Mouse (Mus musculus) hindbrain, embryonic 14.5 days (tissue): ENCODE measurements around the gene Entpd7. TPM values are rescaled to one million over a fixed set of nuclear protein-coding genes. Genes with fewer than 3 reads are reported as not detected.

Experiments
- ATAC-seq: fragments of 200-750 bp; cut with Nextera tagmentation; 2 replicates; pipeline ENCODE4 v1.8.0; 2017; ENCODE audit warnings: moderate number of reproducible peaks, mild to moderate bottlenecking, moderate TSS enrichment, moderate library complexity; ENCODE audit not compliant: low FRiP score
- DNase-seq: peaks from one replicate; pipeline ENCODE4 v3.0.0-alpha.2; 2015; ENCODE audit warnings: low spot score
- H3K27ac ChIP-seq: fragments of 300-500 bp; sonication (generic); 2 replicates; pipeline ENCODE4 v1.5.1; 2014; ENCODE audit warnings: mild to moderate bottlenecking, moderate library complexity
- H3K27me3 ChIP-seq: fragments of 300-500 bp; sonication (generic); 2 replicates; pipeline ENCODE4 v1.6.1; 2014; ENCODE audit warnings: mild to moderate bottlenecking, low read length, mixed read lengths; ENCODE audit not compliant: control insufficient read depth, insufficient read depth
- H3K36me3 ChIP-seq: fragments of 300-500 bp; sonication (generic); replicated peaks from 2 replicates; pipeline ENCODE4 v1.6.1; 2014; ENCODE audit not compliant: control insufficient read depth, insufficient read depth
- H3K4me1 ChIP-seq: fragments of 300-500 bp; sonication (generic); replicated peaks from 2 replicates; pipeline ENCODE4 v1.6.1; 2014; ENCODE audit warnings: antibody characterized with exemption, low read length, mixed read lengths; ENCODE audit not compliant: control insufficient read depth, insufficient read depth
- H3K4me2 ChIP-seq: fragments of 300-500 bp; sonication (generic); replicated peaks from 2 replicates; pipeline ENCODE4 v1.6.1; 2014; ENCODE audit warnings: mild to moderate bottlenecking, moderate library complexity
- H3K4me3 ChIP-seq: fragments of 300-500 bp; sonication (generic); replicated peaks from 2 replicates; pipeline ENCODE4 v1.5.1; 2014; ENCODE audit warnings: mild to moderate bottlenecking, low read length
- H3K9ac ChIP-seq: fragments of 300-500 bp; sonication (generic); 2 replicates; pipeline ENCODE4 v1.6.1; 2014
- H3K9me3 ChIP-seq: fragments of 300-500 bp; sonication (generic); 2 replicates; pipeline ENCODE4 v1.6.1; 2016; ENCODE audit warnings: low read length; ENCODE audit not compliant: control insufficient read depth
- WGBS: fragments of 180-500 bp; shearing (Covaris S2); extraction: QIAGEN DNeasy Blood & Tissue Kit; methylation state at CpG from one replicate; pipeline ENCODE4 v1.1.7; 2014; 5-methylcytosine and 5-hydroxymethylcytosine counted together
- polyA plus RNA-seq: library from polyadenylated mRNA; unstranded; fragments of >200 nt; fragmentation: Nextera tagmentation; extraction: Ambion mirVana; gene quantifications from 2 replicates; pipeline ENCODE4 v1.2.1, GENCODE M21; 2014

Entpd7 gene
- polyA plus RNA-seq, 1 experiment from 2014 or later = 11.9 TPM

GRCm38 (mm10) chr19:43671054-43671453 lies 18.4 kb upstream of the Entpd7 start:
- ATAC-seq = no peak
- Histone ChIP-seq H3K9me3 (no peaks in the 10 kb centered on the region), H3K27me3 (no peaks in the 10 kb centered on the region), H3K4me3 (no peak overlapping the region), H3K27ac (no peak overlapping the region), H3K36me3 (no peaks in the 10 kb centered on the region), H3K4me2 (no peak overlapping the region), H3K9ac (no peak overlapping the region), H3K4me1 (peaks cover 14% of the 10 kb centered on the region)
- no peak for DNase-seq
- WGBS = 89% methylated on average over 7 of the region's 7 CpGs

DNA sequence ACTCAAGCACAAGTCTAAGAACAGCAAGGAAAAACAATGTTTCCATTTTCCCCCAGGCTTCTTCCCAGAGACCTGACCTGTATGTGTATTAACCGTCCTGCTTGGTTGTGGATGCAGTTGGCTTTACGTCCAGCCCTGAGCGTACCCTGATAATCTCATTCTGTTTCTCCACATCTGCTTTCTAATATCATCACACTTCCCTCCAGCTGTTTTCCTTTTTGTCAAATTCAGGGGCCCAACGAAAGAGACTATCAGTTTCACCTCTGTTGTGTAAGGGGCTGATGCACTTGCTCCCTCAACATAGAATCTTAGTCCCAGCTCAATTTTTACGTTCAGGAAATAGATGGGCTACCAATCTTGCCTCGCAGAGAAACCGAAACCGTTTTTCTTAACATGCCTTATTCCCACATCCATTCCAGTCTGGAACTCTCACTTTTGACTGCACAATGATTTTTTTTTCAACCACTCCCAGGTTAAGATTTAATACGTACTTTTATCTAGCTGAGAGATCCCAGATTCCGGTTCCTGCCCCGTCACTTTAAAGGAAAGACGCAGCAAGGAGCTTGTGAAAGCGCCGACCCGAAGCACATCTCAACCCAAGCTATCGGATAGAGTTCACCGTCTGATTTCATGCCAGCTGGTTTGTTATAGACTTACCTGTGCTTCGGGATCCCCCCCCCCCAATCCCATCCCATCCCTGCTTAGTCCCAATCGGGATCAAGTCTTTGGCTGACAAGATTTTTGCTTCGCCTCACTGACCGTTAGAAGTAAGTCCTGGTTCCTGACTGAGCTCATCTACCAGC lies 15.8 kb upstream of the Entpd7 start:
- H3K27ac ChIP-seq = no peak overlapping the region
- H3K4me2 ChIP-seq = peak overlapping the region; percentile 57
- H3K36me3 ChIP-seq = no peaks in the 10 kb centered on the region
- no peaks in the 10 kb centered on the region for H3K9me3 ChIP-seq
- no peaks in the 10 kb centered on the region for H3K27me3 ChIP-seq
- ATAC-seq = no peak
- peak overlapping the region; percentile 97 for H3K4me3 ChIP-seq
- 11% methylated on average over 21 of the region's 21 CpGs for WGBS
- DNase-seq = no peak
- peaks cover 20% of the 10 kb centered on the region for H3K4me1 ChIP-seq
- peak overlapping the region; percentile 87 for H3K9ac ChIP-seq

GRCm38 (mm10) chr19:43674316-43674689 lies 15.2 kb upstream of the Entpd7 start:
- WGBS = 1% methylated on average over 27 of the region's 29 CpGs
- H3K27me3 ChIP-seq = no peaks in the 10 kb centered on the region
- H3K27ac ChIP-seq = peak overlapping the region; percentile 83
- H3K4me2 ChIP-seq = peak overlapping the region; percentile 57
- no peaks in the 10 kb centered on the region for H3K9me3 ChIP-seq
- H3K4me1 ChIP-seq = peaks cover 20% of the 10 kb centered on the region
- ATAC-seq (peak; percentile 3; the same call in 1 of the 2 replicates), DNase-seq (no peak)
- peak overlapping the region; percentile 97 for H3K4me3 ChIP-seq
- no peaks in the 10 kb centered on the region for H3K36me3 ChIP-seq
- peak overlapping the region; percentile 87 for H3K9ac ChIP-seq

DNA sequence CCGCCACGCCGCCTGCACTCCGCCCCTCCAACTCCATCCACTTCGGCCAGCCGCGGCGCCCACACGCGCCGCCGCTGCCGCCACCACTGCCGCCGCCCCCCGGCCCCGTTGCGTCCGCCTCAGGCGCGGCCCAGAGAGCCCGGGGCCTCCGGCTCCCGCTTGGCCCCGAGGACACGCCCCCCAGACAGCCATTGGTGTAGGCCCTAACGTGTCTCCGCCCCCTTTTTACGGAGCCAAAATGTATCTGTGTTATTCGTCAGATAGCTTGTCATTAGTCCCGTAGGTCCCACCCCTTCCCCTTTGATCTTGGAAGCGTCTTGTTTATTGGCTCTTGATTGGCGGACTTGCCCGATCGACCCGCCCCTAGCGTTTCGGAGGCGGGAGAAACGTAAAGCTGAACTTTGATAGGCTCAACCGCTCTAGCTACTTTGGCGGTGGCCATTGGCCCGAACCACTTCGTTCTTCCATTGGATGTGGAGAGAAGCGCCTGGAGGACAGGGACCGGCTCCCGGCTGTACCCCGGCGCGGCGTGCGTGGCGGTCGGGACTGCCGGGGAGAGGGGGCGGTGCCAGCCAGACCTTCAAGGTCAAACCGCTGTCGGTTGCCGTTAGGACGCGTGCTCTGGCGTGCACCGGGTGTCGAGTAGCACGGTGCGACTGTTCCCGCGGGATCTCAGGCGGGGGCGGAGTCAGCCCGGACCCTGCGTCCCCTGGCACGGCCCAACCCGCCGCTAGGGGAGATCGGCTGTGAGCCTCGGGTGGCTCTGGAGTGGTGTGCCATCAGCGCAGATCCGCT lies 14.5 kb upstream of the Entpd7 start, which contains the start of gene Slc25a28:
Slc25a28 (minus strand) TSS at position 152 of the 795 bp plus-strand sequence.
- WGBS = under 1% methylated on average over 76 of the region's 79 CpGs
- Histone ChIP-seq H3K9ac (peak within 1 kb of the TSS; percentile 87), H3K4me2 (peak within 1 kb of the TSS; percentile 83), H3K4me3 (peak within 1 kb of the TSS; percentile 97), H3K9me3 (no peaks in the 10 kb centered on the region), H3K27me3 (no peaks in the 10 kb centered on the region), H3K36me3 (no peaks in the 10 kb centered on the region), H3K4me1 (peaks cover 20% of the 10 kb centered on the region), H3K27ac (peak within 1 kb of the TSS; percentile 92)
- ATAC-seq = peak; percentile 98
- DNase-seq = peak; percentile 98

GRCm38 (mm10) chr19:43675525-43676400 lies 13.7 kb upstream of the Entpd7 start:
- Histone ChIP-seq H3K36me3 (no peaks in the 10 kb centered on the region), H3K9me3 (no peaks in the 10 kb centered on the region), H3K4me3 (peak overlapping the region; percentile 97), H3K27me3 (no peaks in the 10 kb centered on the region), H3K4me2 (peak overlapping the region; percentile 83), H3K9ac (peak overlapping the region; percentile 58), H3K4me1 (peaks cover 20% of the 10 kb centered on the region), H3K27ac (peak overlapping the region; percentile 92)
- ATAC-seq (no peak), DNase-seq (peak; percentile 36)
- WGBS = 2% methylated on average over 43 of the region's 43 CpGs

DNA sequence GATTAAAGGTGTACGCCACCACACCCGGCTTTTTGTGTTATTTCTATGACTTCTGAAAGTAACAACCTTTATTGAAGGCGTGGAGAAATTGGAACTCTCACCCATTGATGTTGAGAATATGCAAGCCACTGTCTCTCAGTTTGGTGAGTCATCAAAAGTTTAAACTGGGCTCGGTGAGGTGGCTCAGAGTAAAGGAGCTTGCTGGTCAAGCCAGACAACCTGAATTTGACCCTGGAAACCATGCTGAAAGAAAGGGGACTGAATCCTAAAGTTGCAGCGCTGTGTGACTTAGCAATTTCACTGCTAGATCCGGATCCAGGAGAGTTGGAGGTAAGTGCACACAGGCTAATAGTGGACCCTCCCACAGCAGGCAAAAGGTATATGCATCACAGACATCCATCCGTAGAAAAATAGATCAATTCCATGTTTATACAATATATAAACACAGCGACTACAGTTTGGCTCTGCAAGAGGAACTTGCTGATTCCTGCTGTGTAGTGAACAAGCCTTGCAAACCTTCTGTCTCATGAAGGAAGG lies 10.9 kb upstream of the Entpd7 start:
- no peak overlapping the region for H3K4me2 ChIP-seq
- no peaks in the 10 kb centered on the region for H3K9me3 ChIP-seq
- no peak for ATAC-seq
- DNase-seq = no peak
- no peaks in the 10 kb centered on the region for H3K27me3 ChIP-seq
- WGBS = 84% methylated on average over 8 of the region's 8 CpGs
- peaks cover 14% of the 10 kb centered on the region for H3K4me1 ChIP-seq
- H3K9ac ChIP-seq = no peak overlapping the region
- H3K4me3 ChIP-seq = no peak overlapping the region
- H3K27ac ChIP-seq = no peak overlapping the region
- H3K36me3 ChIP-seq = no peaks in the 10 kb centered on the region

GRCm38 (mm10) chr19:43679474-43679981 lies 9.9 kb upstream of the Entpd7 start:
- peaks cover 9% of the 10 kb centered on the region for H3K4me1 ChIP-seq
- no peak overlapping the region for H3K4me3 ChIP-seq
- no peak overlapping the region for H3K4me2 ChIP-seq
- H3K9ac ChIP-seq = no peak overlapping the region
- no peaks in the 10 kb centered on the region for H3K27me3 ChIP-seq
- no peaks in the 10 kb centered on the region for H3K36me3 ChIP-seq
- H3K27ac ChIP-seq = no peak overlapping the region
- ATAC-seq (no peak), DNase-seq (no peak)
- no peaks in the 10 kb centered on the region for H3K9me3 ChIP-seq
- 81% methylated on average over 10 of the region's 10 CpGs for WGBS

GRCm38 (mm10) chr19:43681541-43681940 lies 7.9 kb upstream of the Entpd7 start:
- Histone ChIP-seq H3K4me1 (peaks cover 1% of the 10 kb centered on the region), H3K27ac (no peak overlapping the region), H3K4me3 (no peak overlapping the region), H3K9me3 (no peaks in the 10 kb centered on the region), H3K27me3 (no peaks in the 10 kb centered on the region), H3K9ac (no peak overlapping the region), H3K36me3 (no peaks in the 10 kb centered on the region), H3K4me2 (no peak overlapping the region)
- ATAC-seq (no peak), DNase-seq (no peak)
- 91% methylated on average over 4 of the region's 4 CpGs for WGBS
